Comparison of ENCODE assay signal across 25 mouse cellular contexts in genomic region chr13:56380855-56381685, GRCm38 (mm10). TPM values are rescaled to one million over a fixed set of nuclear protein-coding genes. Genes with fewer than 3 reads are reported as not detected.
DNase-seq lines count a peak whose midpoint lies in the region; ATAC-seq lines count a peak whose summit lies in the region.
"Had no signal": no experiment of that assay in that cellular context is flagged by ENCODE, and none has a peak within 500 bp of the region (broad histone marks: within the 10 kb centered on the region; RNA-seq: fewer than 3 reads in every experiment).

No protein-coding gene starts in this region.

- H3K36me3 ChIP-seq in kidney, embryonic 14.5 days (ENCODE audit: control insufficient read depth, insufficient read depth, low read length), result no peaks in the 10 kb centered on the region
- no peaks in the 10 kb centered on the region for H3K36me3 ChIP-seq in limb, embryonic 13.5 days
- H3K36me3 ChIP-seq in hindbrain, embryonic 16.5 days (ENCODE audit: control insufficient read depth, insufficient read depth, low read length), result no peaks in the 10 kb centered on the region
- H3K36me3 ChIP-seq: forebrain, embryonic 10.5 days had no signal

- no peak overlapping the region for H3K27ac ChIP-seq in kidney, embryonic 14.5 days (ENCODE audit: low read depth, low read length)
- peak overlapping the region; percentile 90 for H3K27ac ChIP-seq in limb, embryonic 13.5 days
- H3K27ac ChIP-seq in hindbrain, embryonic 16.5 days (ENCODE audit: low read depth, low read length), result no peak overlapping the region
- H3K27ac ChIP-seq: forebrain, embryonic 10.5 days; heart, adult 2 months; hindbrain, embryonic 14.5 days had no signal

- peaks cover 4% of the 10 kb centered on the region; the same call in 1 of the 2 replicates for H3K27me3 ChIP-seq in kidney, embryonic 14.5 days (ENCODE audit: control insufficient read depth, insufficient read depth, low read length)
- no peaks in the 10 kb centered on the region for H3K27me3 ChIP-seq in limb, embryonic 13.5 days
- H3K27me3 ChIP-seq in hindbrain, embryonic 16.5 days (replicated peaks; ENCODE audit: control insufficient read depth, insufficient read depth, low read length), result no peaks in the 10 kb centered on the region

- no peaks in the 10 kb centered on the region for H3K4me1 ChIP-seq in kidney, embryonic 14.5 days (ENCODE audit: control insufficient read depth, insufficient read depth, low read length)
- peaks cover 36% of the 10 kb centered on the region for H3K4me1 ChIP-seq in limb, embryonic 13.5 days
- H3K4me1 ChIP-seq in hindbrain, embryonic 16.5 days (ENCODE audit: control insufficient read depth, insufficient read depth, low read depth, low read length), result no peaks in the 10 kb centered on the region; the same call in 1 of the 2 replicates

- ATAC-seq in kidney, embryonic 14.5 days (ENCODE audit: low FRiP score, low TSS enrichment), result peak; percentile 43; the same call in 1 of the 2 replicates
- peak; percentile 71 for ATAC-seq in limb, embryonic 13.5 days (ENCODE audit: low FRiP score, low read depth)
- ATAC-seq in hindbrain, embryonic 16.5 days, result no peak
- ATAC-seq: midbrain, embryonic 16.5 days had no signal

- no peak overlapping the region for H3K4me3 ChIP-seq in kidney, embryonic 14.5 days (ENCODE audit: low read length)
- H3K4me3 ChIP-seq in limb, embryonic 13.5 days, result no peak overlapping the region
- no peak overlapping the region for H3K4me3 ChIP-seq in hindbrain, embryonic 16.5 days (ENCODE audit: low read length)
- H3K4me3 ChIP-seq: forebrain, embryonic 10.5 days; heart, adult 2 months had no signal

- no peak overlapping the region for H3K9ac ChIP-seq in kidney, embryonic 14.5 days (ENCODE audit: low read depth, low read length)
- H3K9ac ChIP-seq in limb, embryonic 13.5 days, result no peak overlapping the region
- no peak overlapping the region for H3K9ac ChIP-seq in hindbrain, embryonic 16.5 days (ENCODE audit: low read depth, low read length)
- H3K9ac ChIP-seq: hindbrain, embryonic 14.5 days had no signal

- no peak for DNase-seq in kidney, postnatal 10 days
- DNase-seq in embryo, embryonic 10.5 days (ENCODE audit: low spot score), result peak; percentile 60
- DNase-seq in forelimb bud, embryonic 11.5 days (ENCODE audit: low read depth, low spot score), result peak; percentile 88
- no peak for DNase-seq in adrenal gland, postnatal 25 days
- no peak for DNase-seq in gastrocnemius, adult 8-10 months (ENCODE audit: low spot score in 2 of 2)
- DNase-seq: B cell, adult 2 months; cerebellum, adult 8-10 months; heart, adult 2 months; heart, postnatal 10 days; liver; lung, adult 18-20 months; right cerebral cortex, postnatal 4 days; thymus, adult 18-20 months had no signal

- 15% methylated on average over 14 of the region's 14 CpGs for WGBS in kidney, embryonic 14.5 days
- WGBS in limb, embryonic 13.5 days, result 5% methylated on average over 14 of the region's 14 CpGs
- WGBS in hindbrain, embryonic 16.5 days, result 66% methylated on average over 14 of the region's 14 CpGs

- H3K4me2 ChIP-seq in kidney, embryonic 14.5 days (replicated peaks; ENCODE audit: low read depth, low read length), result no peak overlapping the region
- H3K4me2 ChIP-seq in limb, embryonic 13.5 days (replicated peaks), result peak overlapping the region; percentile 45
- H3K4me2 ChIP-seq in hindbrain, embryonic 16.5 days (ENCODE audit: low read length), result no peak overlapping the region
- H3K4me2 ChIP-seq: hindbrain, embryonic 14.5 days had no signal

- H3K9me3 ChIP-seq in kidney, embryonic 14.5 days (ENCODE audit: control insufficient read depth, low read length), result no peaks in the 10 kb centered on the region
- H3K9me3 ChIP-seq in limb, embryonic 13.5 days, result no peaks in the 10 kb centered on the region
- no peaks in the 10 kb centered on the region for H3K9me3 ChIP-seq in hindbrain, embryonic 16.5 days (ENCODE audit: control insufficient read depth, low read length)
- H3K9me3 ChIP-seq: forebrain, embryonic 10.5 days had no signal

RNA-seq across cellular contexts. Expression of gene Gm3045, which starts 45.3 kb away (rescaled TPM):
- polyA plus RNA-seq in kidney, embryonic 14.5 days (2014; fragmentation: Nextera tagmentation; extraction: Ambion mirVana), result not detected in 2 replicates
- 0.10 and 0.13 TPM in 2 replicates for polyA plus RNA-seq in limb, embryonic 13.5 days (2015; fragmentation: Nextera tagmentation; extraction: Ambion mirVana)
- polyA plus RNA-seq in hindbrain, embryonic 16.5 days (2015; fragmentation: Nextera tagmentation; extraction: Ambion mirVana), result not detected in 2 replicates
- total RNA-seq in adrenal gland, postnatal 25 days (2021), result not detected in 2 replicates
- not detected for total RNA-seq in gastrocnemius, adult 8-10 months (2022)
- total RNA-seq: adrenal gland, adult 18-20 months; gastrocnemius, adult 18-20 months; heart, adult 2 months; heart, postnatal 10 days; layer of hippocampus, postnatal 14 days; megakaryocyte, adult 5-6 weeks had no signal
- polyA plus RNA-seq: cortical plate, adult 2 months; forebrain, embryonic 10.5 days; heart, adult 2 months; hindbrain, embryonic 14.5 days; midbrain, embryonic 16.5 days; neural tube, embryonic 11.5 days had no signal

RNA-seq across cellular contexts. Expression of gene Slc25a48, which starts 57.1 kb away (rescaled TPM):
- polyA plus RNA-seq in kidney, embryonic 14.5 days (2014; fragmentation: Nextera tagmentation; extraction: Ambion mirVana), result 0.69 and 0.94 TPM in 2 replicates
- polyA plus RNA-seq in limb, embryonic 13.5 days (2015; fragmentation: Nextera tagmentation; extraction: Ambion mirVana), result 0.28 and 0.33 TPM in 2 replicates
- 0.06 TPM in 1 of 2 replicates, not detected in the other for polyA plus RNA-seq in hindbrain, embryonic 16.5 days (2015; fragmentation: Nextera tagmentation; extraction: Ambion mirVana)
- total RNA-seq in adrenal gland, postnatal 25 days (2021), result 1.7 and 2.0 TPM in 2 replicates
- total RNA-seq in gastrocnemius, adult 8-10 months (2022), result under 1 TPM in 1 of 4 experiments, not detected in 3; 0.11 TPM
- total RNA-seq: gastrocnemius, adult 18-20 months; megakaryocyte, adult 5-6 weeks had no signal
- polyA plus RNA-seq: forebrain, embryonic 10.5 days; hindbrain, embryonic 14.5 days; midbrain, embryonic 16.5 days had no signal

Comparison
In these comparisons a context has a peak if more than half of its experiments do, and no peak if none do; other contexts are left out.
1. DNase-seq: peak in embryo, embryonic 10.5 days (single experiment) and forelimb bud, embryonic 11.5 days (single experiment); none in kidney, postnatal 10 days (single experiment), adrenal gland, postnatal 25 days (single experiment) and gastrocnemius, adult 8-10 months (0 of 2).